Mouse (Mus musculus): Measurements from ENCODE around the gene 4930452B06Rik. TPM values are rescaled to one million over a fixed set of nuclear protein-coding genes. Genes with fewer than 3 reads are reported as not detected.

The 4930452B06Rik gene
- total and polyA plus RNA-seq, 3 experiments = not detected

DNA sequence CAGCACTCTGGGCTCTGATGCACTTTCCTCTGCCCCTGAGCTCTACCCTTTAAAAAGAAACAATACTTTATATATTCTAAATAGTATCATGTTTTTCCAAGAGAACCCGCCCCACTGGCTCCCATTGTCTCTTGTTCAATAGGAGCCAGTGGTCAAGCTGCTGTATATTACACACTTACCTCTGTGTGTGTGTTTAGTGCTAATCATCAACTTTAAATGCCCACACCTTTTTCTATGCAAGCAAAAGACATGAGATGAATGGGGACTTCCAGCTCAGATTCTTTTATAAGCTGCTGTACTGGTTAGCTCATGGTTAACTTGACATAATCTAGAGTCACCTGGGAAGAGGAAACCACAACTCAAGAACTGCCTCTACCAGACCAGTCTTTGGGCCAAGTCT lies 218.7 kb downstream of the 4930452B06Rik start:
- DNase-seq (ENCODE audit: low read depth, low spot score) = no peak
- Histone ChIP-seq H3K9me3 (replicated peaks; ENCODE audit: insufficient read depth, low read length) (no peaks in the 10 kb centered on the region), H3K9ac (ENCODE audit: control insufficient read depth, low read depth, low read length, poor library complexity, severe bottlenecking) (no peak overlapping the region), H3K4me1 (ENCODE audit: control insufficient read depth in 1 of 2, insufficient read depth in 2 of 2, low read length in 2 of 2) (no peaks in the 10 kb centered on the region), H3K4me3 (ENCODE audit: control insufficient read depth in 1 of 2, insufficient read depth in 1 of 2, low read depth in 2 of 2, low read length in 2 of 2) (no peak overlapping the region), H3K79me2 (ENCODE audit: control insufficient read depth, insufficient read depth, low read length, poor library complexity) (no peaks in the 10 kb centered on the region), H3K27me3 (ENCODE audit: control insufficient read depth in 1 of 2, insufficient read depth in 2 of 2, low read length in 2 of 2) (no peaks in the 10 kb centered on the region), H3K36me3 (ENCODE audit: control insufficient read depth in 1 of 2, insufficient read depth in 2 of 2, low read length in 2 of 2) (no peaks in the 10 kb centered on the region), H3K27ac (ENCODE audit: control insufficient read depth, low read depth, low read length) (no peak overlapping the region)
- TF ChIP-seq ZKSCAN1 (IDR thresholded peaks at IDR 0.05; ENCODE audit: low read depth, low read length) (no peak), SMC3 (IDR thresholded peaks at IDR 0.05; ENCODE audit: low read depth, low read length) (no peak)

DNA sequence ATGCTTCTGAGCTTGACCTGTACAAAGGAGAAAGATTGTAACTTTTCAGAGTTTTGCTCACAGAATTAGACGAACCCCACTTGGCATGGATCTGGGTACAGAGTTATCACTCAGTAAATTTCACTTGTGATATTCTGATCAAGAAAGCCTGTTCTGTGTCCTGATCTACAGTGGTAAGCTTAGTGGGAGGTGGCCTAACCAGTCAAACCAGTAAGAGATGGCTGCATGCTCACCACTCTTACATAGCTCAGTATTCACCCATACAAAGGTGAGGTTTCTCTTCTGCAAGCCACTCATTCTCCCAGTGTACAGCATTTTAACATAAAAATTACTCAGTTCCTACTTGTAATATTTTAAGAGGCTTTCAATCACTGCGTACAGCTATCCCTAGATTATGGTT lies 221.7 kb downstream of the 4930452B06Rik start:
- Histone ChIP-seq H3K27ac (ENCODE audit: control insufficient read depth, low read depth, low read length) (no peak overlapping the region), H3K4me1 (ENCODE audit: control insufficient read depth in 1 of 2, insufficient read depth in 2 of 2, low read length in 2 of 2) (no peaks in the 10 kb centered on the region), H3K4me3 (ENCODE audit: control insufficient read depth in 1 of 2, insufficient read depth in 1 of 2, low read depth in 2 of 2, low read length in 2 of 2) (no peak overlapping the region), H3K27me3 (ENCODE audit: control insufficient read depth in 1 of 2, insufficient read depth in 2 of 2, low read length in 2 of 2) (no peaks in the 10 kb centered on the region), H3K9ac (ENCODE audit: control insufficient read depth, low read depth, low read length, poor library complexity, severe bottlenecking) (no peak overlapping the region), H3K79me2 (ENCODE audit: control insufficient read depth, insufficient read depth, low read length, poor library complexity) (no peaks in the 10 kb centered on the region), H3K9me3 (replicated peaks; ENCODE audit: insufficient read depth, low read length) (no peaks in the 10 kb centered on the region), H3K36me3 (ENCODE audit: control insufficient read depth in 1 of 2, insufficient read depth in 2 of 2, low read length in 2 of 2) (no peaks in the 10 kb centered on the region)
- no peak for TF ChIP-seq TCF12 (IDR thresholded peaks at IDR 0.05; ENCODE audit: low read depth, low read length)
- TF ChIP-seq ZNF384 (IDR thresholded peaks at IDR 0.05; ENCODE audit: low read depth, low read length) = no peak
- TF ChIP-seq HCFC1 (IDR thresholded peaks at IDR 0.05; ENCODE audit: low read depth, low read length) = no peak
- TF ChIP-seq CTCF (IDR thresholded peaks at IDR 0.05 in 2 of 3, conservative IDR thresholded peaks at IDR 0.05 in 1 of 3; ENCODE audit: control insufficient read depth in 1 of 3, insufficient read depth in 1 of 3, low read depth in 2 of 3, low read length in 3 of 3, poor library complexity in 1 of 3, severe bottlenecking in 1 of 3) = no peak
- TF ChIP-seq NRF1 (IDR thresholded peaks at IDR 0.05; ENCODE audit: insufficient read depth, low read depth, low read length, poor library complexity, severe bottlenecking) = no peak
- no peak for TF ChIP-seq RCOR1 (IDR thresholded peaks at IDR 0.05; ENCODE audit: low read depth, low read length)
- no peak for TF ChIP-seq MEF2A (IDR thresholded peaks at IDR 0.05; ENCODE audit: extremely low read depth, insufficient replicate concordance, low read depth, low read length, poor library complexity, severe bottlenecking)
- no peak for TF ChIP-seq MAFK (IDR thresholded peaks at IDR 0.05; ENCODE audit: borderline replicate concordance, low read depth, low read length)
- no peak for TF ChIP-seq UBTF (IDR thresholded peaks at IDR 0.05; ENCODE audit: borderline replicate concordance, insufficient read depth, low read depth, low read length)
- no peak for TF ChIP-seq MAZ (IDR thresholded peaks at IDR 0.05; ENCODE audit: low read depth, low read length)
- TF ChIP-seq USF1 (IDR thresholded peaks at IDR 0.05; ENCODE audit: low read depth, low read length) = no peak
- no peak for DNase-seq (ENCODE audit: low read depth, low spot score)

DNA sequence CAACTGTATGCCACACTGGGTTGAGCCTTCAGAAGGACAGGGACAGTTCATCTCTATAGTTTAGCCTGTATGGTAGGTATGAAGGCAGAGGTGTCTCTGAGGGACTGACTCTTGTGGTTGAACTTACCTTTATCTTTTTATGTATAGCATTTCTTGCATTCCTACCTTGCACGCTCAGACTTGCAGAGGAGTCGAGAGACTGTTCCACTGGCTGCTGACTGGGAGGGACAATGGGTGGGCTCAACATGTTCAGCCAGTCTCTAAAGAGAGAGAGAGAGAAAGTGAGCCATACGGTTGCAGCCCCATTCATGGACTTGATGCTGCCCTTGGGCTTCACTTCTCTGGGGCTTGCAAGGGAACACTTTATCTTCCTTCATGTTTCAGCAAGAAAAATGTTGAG lies 223.3 kb downstream of the 4930452B06Rik start:
- H3K79me2 ChIP-seq (ENCODE audit: control insufficient read depth, insufficient read depth, low read length, poor library complexity) = no peaks in the 10 kb centered on the region
- TF ChIP-seq ZMIZ1 (IDR thresholded peaks at IDR 0.05; ENCODE audit: low read depth, low read length) (no peak), SMC3 (IDR thresholded peaks at IDR 0.05; ENCODE audit: low read depth, low read length) (no peak), GATA1 (IDR thresholded peaks at IDR 0.05; ENCODE audit: low read depth, low read length) (no peak), TAL1 (IDR thresholded peaks at IDR 0.05; ENCODE audit: low read length) (no peak), ZKSCAN1 (IDR thresholded peaks at IDR 0.05; ENCODE audit: low read depth, low read length) (no peak), TBP (IDR thresholded peaks at IDR 0.05; ENCODE audit: low read depth, low read length) (no peak), GABPA (IDR thresholded peaks at IDR 0.05; ENCODE audit: low read depth, low read length) (no peak), BHLHE40 (IDR thresholded peaks at IDR 0.05; ENCODE audit: borderline replicate concordance, low read depth, low read length) (no peak), HCFC1 (IDR thresholded peaks at IDR 0.05; ENCODE audit: low read depth, low read length) (no peak), MYB (IDR thresholded peaks at IDR 0.05; ENCODE audit: low read depth, low read length) (no peak), EP300 (IDR thresholded peaks at IDR 0.05; ENCODE audit: low read depth in 1 of 2, low read length in 2 of 2) (no peak), CHD1 (IDR thresholded peaks at IDR 0.05; ENCODE audit: low read depth, low read length) (no peak), POLR2A (IDR thresholded peaks at IDR 0.05; ENCODE audit: control insufficient read depth in 1 of 2, insufficient read depth in 1 of 2, low read depth in 1 of 2, low read length in 2 of 2, poor library complexity in 1 of 2) (no peak), ELF1 (IDR thresholded peaks at IDR 0.05; ENCODE audit: low read depth, low read length) (no peak), MYC (IDR thresholded peaks at IDR 0.05; ENCODE audit: low read depth, low read length) (no peak)
- no peak overlapping the region for H3K27ac ChIP-seq (ENCODE audit: control insufficient read depth, low read depth, low read length)
- no peaks in the 10 kb centered on the region for H3K27me3 ChIP-seq (ENCODE audit: control insufficient read depth in 1 of 2, insufficient read depth in 2 of 2, low read length in 2 of 2)
- no peaks in the 10 kb centered on the region for H3K4me1 ChIP-seq (ENCODE audit: control insufficient read depth in 1 of 2, insufficient read depth in 2 of 2, low read length in 2 of 2)
- no peak overlapping the region for H3K4me3 ChIP-seq (ENCODE audit: control insufficient read depth in 1 of 2, insufficient read depth in 1 of 2, low read depth in 2 of 2, low read length in 2 of 2)
- H3K9ac ChIP-seq (ENCODE audit: control insufficient read depth, low read depth, low read length, poor library complexity, severe bottlenecking) = no peak overlapping the region
- no peaks in the 10 kb centered on the region for H3K36me3 ChIP-seq (ENCODE audit: control insufficient read depth in 1 of 2, insufficient read depth in 2 of 2, low read length in 2 of 2)
- DNase-seq (ENCODE audit: low read depth, low spot score) = no peak
- no peaks in the 10 kb centered on the region for H3K9me3 ChIP-seq (replicated peaks; ENCODE audit: insufficient read depth, low read length)
